Mouse (Mus musculus) forelimb bud, embryonic 11.5 days (tissue): ENCODE data around the gene Becn1.
A peak's percentile ranks its signal among the peaks of the same experiment; 100 is the strongest.
"Not testable (repeated sequence)": the region's sequence is repeated elsewhere in the genome, so short reads cannot be mapped to it uniquely, and the experiment has no call there.

Experiments
- DNase-seq: peaks from one replicate; pipeline ENCODE4 v3.0.0-alpha.2; 2012; ENCODE audit warnings: low read depth, low spot score

The Becn1 gene

DNA sequence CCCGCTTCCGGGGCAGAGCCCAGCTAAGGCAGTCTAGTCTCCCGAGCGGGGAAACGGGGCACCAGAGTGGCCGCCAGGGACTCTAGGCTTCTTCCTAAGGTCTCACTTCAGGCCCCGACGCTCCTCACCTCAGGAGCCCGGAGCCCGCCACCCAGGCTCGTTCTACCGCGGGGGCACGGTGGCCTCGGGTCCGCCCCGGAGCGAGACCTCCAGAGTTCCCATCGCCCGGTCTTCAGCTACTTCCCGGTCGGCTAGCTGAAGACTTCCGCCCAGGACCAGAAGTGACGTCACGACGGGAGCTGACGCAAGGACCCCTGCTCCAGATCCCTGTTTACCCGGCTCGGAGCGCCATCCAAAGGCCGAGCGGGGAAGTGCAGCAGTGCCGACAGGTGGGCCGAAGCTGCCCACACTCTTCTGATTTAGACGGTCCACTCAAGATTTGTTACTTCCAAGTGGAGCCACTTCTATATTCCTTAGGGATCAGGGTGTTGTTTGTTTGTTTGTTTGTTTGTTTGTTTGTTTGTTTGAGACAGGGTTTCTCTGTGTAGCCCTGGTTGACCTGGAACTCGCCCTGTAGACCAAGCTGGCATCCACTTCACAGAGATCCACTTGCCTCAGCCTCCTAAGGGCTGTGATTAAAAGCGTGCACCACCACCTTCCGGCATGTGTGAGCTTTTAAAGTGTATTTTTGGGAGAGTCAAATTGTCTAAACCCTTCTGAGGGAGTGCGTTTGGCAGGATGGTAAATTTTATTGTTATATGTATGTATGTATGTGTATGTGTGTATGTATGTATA is at the start of gene Becn1:
Gene Becn1, minus strand, starts transcription at position 283 of the 795 bp plus-strand sequence.
- peak; percentile 96 for DNase-seq

- DNase-seq, result peak; percentile 19
Measured at GRCm38 (mm10) chr11:101351721-101352111, 49.6 kb upstream of the Becn1 start.

- no peak for DNase-seq
Measured at GRCm38 (mm10) chr11:101351100-101351720, 49.1 kb upstream of the Becn1 start.

DNA sequence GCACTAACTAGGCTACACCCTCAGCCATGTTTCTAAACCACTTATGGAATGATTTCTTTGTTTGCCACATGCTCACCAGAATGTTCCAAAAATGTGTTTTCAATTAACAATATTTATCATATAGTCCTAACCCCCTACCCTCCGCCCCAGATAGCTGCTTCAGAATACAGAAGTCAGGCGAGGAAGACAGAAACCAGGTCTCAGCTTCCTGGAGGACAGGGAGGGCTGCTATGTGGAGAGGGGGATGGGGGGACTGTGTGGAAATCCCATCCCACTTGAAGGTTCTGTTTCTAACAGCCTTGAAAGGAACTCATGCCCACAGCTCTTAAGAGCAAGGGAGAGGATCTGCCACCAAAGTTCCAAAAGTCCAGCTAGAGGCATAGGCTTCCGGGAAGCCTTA is 47.1 kb upstream of the Becn1 start:
- DNase-seq, result peak; percentile 14

DNA sequence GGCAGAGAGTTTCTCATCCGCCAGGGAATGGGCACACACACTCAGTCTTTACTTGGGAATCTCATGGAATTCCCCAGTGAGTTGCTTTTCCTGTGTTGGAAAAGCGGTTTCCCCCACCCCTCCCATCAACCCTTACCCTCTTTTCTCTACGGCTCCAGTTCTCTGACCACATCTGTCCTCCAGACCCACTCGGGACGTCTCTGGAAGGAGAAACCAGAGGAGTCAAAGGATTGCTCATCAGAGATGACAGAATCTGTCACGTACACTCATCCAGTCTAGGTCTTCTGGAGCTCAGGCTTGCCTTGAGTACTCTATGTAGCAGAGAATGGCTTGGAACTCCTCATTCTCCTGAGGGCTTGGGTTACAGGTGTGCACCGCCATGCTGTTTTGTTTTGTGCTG is 46.7 kb upstream of the Becn1 start:
- no peak for DNase-seq

DNA sequence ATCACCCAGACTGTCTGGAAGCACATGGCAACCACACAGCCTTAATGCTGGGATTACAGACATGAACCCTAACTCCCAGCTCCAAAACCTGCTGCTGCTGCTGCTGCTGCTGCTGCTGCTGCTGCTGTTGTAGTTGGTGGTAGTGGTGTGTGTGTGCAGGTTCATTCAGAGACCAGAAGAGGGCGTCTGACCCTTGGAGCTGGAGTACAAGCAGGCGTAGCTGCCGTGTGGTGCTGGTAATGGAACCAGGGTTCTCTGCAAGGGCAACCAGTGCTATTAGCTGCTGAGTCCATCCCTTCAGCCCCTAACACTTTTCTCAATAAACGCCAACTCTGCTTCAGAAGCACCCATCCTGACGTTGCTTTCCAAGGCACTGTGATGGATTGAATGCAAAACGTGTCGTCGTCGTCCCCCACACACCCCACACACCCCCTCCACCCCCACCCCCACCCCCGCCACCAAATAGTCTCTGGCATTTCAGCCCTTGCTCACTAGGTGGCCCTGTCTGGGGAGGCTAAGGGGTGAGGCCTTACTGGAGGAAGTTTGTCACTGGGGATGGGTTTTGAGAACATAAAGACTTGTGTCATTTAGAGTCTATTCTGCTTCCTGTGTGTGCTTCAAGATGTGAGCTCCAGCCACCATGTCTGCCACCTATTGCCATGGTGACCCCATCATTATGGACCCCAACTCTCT is 45.1 kb upstream of the Becn1 start:
- DNase-seq, result no peak

GRCm38 (mm10) chr11:101338123-101338760 is 36.2 kb upstream of the Becn1 start:
- peak; percentile 69 for DNase-seq

DNA sequence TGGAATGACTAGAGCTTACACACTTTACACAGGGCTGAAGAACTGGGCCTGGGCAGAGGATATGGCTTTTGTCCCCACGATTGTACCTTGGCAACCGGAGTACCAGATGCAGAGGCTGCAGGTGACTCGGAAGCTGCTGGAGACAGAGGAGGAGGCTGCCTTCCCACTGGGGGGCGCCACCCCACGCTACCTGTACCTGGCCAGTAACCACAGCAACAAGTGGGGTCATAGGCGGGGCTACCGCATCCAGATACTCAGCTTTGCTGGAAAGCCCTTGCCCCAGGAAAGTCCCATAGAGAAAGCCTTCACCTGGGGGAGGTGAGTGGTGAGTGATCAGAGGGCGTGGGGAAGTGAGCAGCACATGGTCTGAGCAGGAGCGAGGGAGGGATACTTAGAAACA is 33.6 kb upstream of the Becn1 start:
- no peak for DNase-seq

DNA sequence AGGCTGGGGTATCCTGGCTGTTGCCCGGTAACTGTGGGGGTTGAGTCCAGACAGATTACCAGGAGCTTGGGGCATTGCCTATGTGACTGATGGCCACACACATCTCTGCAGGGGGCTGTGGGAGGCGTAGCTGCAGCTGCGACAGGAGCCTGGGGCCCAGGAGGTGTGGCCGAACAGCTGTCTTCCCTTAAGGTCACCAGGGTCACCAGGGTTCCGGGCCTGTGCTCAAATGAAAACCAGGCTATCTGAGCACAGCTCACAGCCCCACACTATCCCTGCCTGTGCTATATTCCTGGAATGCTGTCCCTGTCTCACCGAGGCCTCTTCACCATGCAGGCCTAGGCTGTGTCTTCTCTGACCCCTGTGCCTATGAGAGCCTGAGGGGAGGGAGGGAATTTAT is 32.4 kb upstream of the Becn1 start:
- peak; percentile 54 for DNase-seq

GRCm38 (mm10) chr11:101334023-101334422 is 31.9 kb upstream of the Becn1 start:
- DNase-seq, result no peak

DNA sequence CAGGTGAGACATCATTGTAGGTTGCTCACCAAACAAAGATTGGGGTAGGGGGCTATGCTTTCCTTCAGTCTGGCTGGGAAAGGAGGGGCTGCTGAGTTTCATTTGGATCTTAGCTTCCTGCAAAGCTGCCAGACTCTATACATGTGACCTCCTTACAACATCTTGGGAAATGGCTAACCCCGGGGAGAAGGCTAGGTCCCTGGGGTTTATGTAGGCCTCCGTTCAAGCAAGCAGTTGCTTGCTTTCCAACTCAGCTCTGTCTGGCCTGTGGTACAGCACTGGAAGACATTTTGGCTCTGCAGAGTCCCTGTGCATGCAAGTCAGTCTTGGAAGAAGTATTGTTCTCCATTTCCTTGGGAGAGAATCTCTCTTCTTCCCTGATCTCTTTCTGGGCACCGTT is 30.5 kb upstream of the Becn1 start:
- no peak for DNase-seq

GRCm38 (mm10) chr11:101330961-101331360 is 28.9 kb upstream of the Becn1 start:
- DNase-seq, result not testable (repeated sequence)

DNA sequence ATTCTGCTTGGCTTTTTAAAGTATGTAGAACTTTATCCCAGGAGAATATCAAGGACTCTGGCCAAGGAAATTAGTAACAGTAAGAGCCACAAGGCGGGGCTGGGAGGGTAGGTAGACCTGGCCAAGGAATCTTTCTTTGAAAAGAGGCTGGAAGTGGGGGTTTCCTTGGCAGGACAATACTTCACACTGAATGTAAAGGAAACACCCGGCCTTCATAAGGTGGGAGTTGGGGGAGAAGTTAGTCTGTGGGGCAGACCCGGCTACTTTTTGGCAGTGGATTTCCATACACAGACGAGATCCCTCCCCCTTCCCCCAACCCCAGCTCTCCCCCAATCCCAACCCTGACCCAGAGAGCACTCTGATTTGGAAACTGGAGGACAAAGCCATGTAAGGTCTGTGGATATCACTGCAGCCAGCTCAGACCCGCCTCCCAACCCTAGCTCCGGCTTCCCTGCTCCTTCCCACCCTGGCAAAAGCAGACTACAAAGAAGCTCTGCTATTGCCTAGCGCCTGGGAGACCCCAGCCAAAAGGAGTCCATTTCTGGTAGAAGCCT is 28.4 kb upstream of the Becn1 start, which contains the start of gene Aoc3:
Gene Aoc3, plus strand, starts transcription at position 235 of the 554 bp plus-strand sequence.
- no peak for DNase-seq

GRCm38 (mm10) chr11:101328941-101329635 is 27.0 kb upstream of the Becn1 start:
- DNase-seq, result no peak

- no peak for DNase-seq
Measured at GRCm38 (mm10) chr11:101327311-101327710, 25.2 kb upstream of the Becn1 start.

DNA sequence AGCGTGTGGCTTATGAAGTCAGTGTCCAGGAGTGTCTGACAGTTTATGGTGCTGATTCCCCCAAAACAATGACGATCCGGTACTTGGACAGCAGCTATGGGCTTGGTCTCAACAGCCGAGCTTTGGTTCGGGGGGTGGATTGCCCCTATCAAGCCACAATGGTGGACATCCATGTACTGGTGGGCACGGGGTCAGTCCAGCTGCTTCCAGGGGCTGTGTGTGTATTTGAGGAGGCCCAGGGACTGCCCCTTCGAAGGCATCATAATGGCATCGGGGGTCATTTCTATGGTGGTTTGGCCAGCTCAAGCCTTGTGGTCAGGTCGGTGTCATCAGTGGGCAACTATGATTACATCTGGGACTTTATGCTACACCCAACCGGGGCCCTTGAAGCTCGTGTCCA is 24.1 kb upstream of the Becn1 start:
- DNase-seq, result no peak

DNA sequence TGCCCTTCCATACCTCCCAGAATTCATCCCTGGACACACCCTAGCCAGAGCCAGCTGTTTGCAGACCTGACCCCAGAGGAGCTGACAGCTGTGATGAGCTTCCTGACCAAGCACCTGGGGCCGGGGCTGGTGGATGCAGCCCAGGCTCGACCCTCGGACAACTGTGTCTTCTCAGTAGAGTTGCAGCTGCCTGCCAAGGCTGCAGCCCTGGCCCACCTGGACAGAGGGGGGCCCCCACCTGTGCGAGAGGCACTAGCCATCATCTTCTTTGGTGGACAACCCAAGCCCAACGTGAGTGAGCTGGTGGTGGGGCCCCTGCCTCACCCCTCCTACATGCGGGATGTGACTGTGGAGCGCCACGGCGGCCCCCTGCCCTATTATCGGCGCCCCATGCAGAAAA is 23.1 kb upstream of the Becn1 start:
- not testable (repeated sequence) for DNase-seq

DNA sequence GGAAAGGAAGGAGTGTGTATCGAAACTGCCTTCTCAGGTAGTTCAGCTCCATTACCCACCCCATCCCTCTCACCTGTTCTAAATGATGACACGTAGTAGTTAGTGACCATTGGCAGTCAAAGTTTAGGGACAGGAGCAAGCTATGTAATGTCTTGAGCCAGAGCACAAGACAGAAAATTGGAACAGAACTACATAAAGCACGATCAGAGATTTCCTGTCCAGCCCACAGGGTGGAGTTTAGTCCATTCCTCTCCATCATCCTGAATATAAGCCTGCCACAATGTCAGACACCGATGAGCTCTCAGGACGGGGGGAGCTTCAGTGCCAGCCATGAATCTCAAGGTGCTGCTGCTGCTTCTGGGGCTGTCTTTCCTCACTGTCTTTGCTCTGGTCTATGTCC is 22.7 kb upstream of the Becn1 start, which contains the start of gene Aoc2:
Gene Aoc2, plus strand, starts transcription at position 301 of the 400 bp plus-strand sequence.
- DNase-seq, result no peak

DNA sequence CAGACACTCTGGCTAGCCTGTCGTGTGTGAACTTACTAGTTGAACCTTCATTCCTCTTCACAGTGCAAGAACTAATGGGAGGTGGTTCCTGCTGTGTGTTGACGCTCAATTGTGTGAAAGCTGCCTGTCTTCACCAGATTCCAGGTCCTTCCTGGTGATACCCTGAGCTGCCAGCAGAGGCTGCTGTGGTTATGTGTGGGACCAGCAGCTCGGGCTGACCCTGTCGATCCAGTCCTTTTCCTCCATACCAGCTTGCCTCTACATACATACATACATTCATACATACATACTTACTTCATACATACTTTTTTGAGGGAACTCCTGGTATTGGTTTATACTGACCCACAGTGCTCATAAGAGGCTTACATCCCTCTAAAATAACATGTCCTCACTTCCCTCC is 21.5 kb upstream of the Becn1 start:
- peak; percentile 62 for DNase-seq

- no peak for DNase-seq
Measured at GRCm38 (mm10) chr11:101316501-101316917, 14.4 kb upstream of the Becn1 start.
